Comparison of ENCODE assay signal across 18 mouse cellular contexts in genomic region chr4:100283171-100283880, GRCm38 (mm10).
A peak's percentile ranks its signal among the peaks of the same experiment; 100 is the strongest.
DNase-seq lines count a peak whose midpoint lies in the region; ATAC-seq and TF ChIP-seq lines count a peak whose summit lies in the region.
"Had no signal": no experiment of that assay in that cellular context is flagged by ENCODE, and none has a peak within 500 bp of the region (broad histone marks: within the 10 kb centered on the region; RNA-seq: fewer than 3 reads in every experiment).

No protein-coding gene starts in this region.

- H3K27me3 ChIP-seq in heart, embryonic 12.5 days (replicated peaks), result no peaks in the 10 kb centered on the region
- H3K27me3 ChIP-seq in intestine, embryonic 15.5 days (replicated peaks), result no peaks in the 10 kb centered on the region
- no peaks in the 10 kb centered on the region for H3K27me3 ChIP-seq in intestine, postnatal 0 days (replicated peaks; ENCODE audit: control insufficient read depth, insufficient read depth, low read length)
- H3K27me3 ChIP-seq in lung, embryonic 16.5 days (ENCODE audit: control insufficient read depth, insufficient read depth, low read depth, low read length), result no peaks in the 10 kb centered on the region
- H3K27me3 ChIP-seq: CH12.LX; embryonic facial prominence, embryonic 13.5 days; forebrain, embryonic 15.5 days; hindbrain, embryonic 15.5 days; Patski had no signal

- peak overlapping the region; percentile 59 for H3K27ac ChIP-seq in heart, embryonic 12.5 days (ENCODE audit: poor library complexity, severe bottlenecking)
- H3K27ac ChIP-seq in intestine, embryonic 15.5 days, result no peak overlapping the region
- no peak overlapping the region for H3K27ac ChIP-seq in intestine, postnatal 0 days (ENCODE audit: low read depth, low read length)
- H3K27ac ChIP-seq in lung, embryonic 16.5 days (ENCODE audit: low read length), result no peak overlapping the region
- H3K27ac ChIP-seq: embryonic facial prominence, embryonic 13.5 days; forebrain, embryonic 15.5 days; hindbrain, embryonic 15.5 days had no signal

- no peaks in the 10 kb centered on the region for H3K36me3 ChIP-seq in heart, embryonic 12.5 days
- H3K36me3 ChIP-seq in intestine, embryonic 15.5 days, result no peaks in the 10 kb centered on the region
- no peaks in the 10 kb centered on the region for H3K36me3 ChIP-seq in intestine, postnatal 0 days (ENCODE audit: control insufficient read depth, insufficient read depth)
- no peaks in the 10 kb centered on the region for H3K36me3 ChIP-seq in lung, embryonic 16.5 days (ENCODE audit: control insufficient read depth, insufficient read depth, low read length)
- H3K36me3 ChIP-seq: embryonic facial prominence, embryonic 13.5 days; forebrain, embryonic 15.5 days; hindbrain, embryonic 15.5 days had no signal

- no peak overlapping the region for H3K4me2 ChIP-seq in heart, embryonic 12.5 days
- H3K4me2 ChIP-seq in intestine, embryonic 15.5 days (replicated peaks), result no peak overlapping the region
- no peak overlapping the region for H3K4me2 ChIP-seq in intestine, postnatal 0 days (replicated peaks; ENCODE audit: low read depth)
- H3K4me2 ChIP-seq in lung, embryonic 16.5 days (ENCODE audit: low read depth, low read length), result no peak overlapping the region
- H3K4me2 ChIP-seq: embryonic facial prominence, embryonic 13.5 days; forebrain, embryonic 15.5 days; hindbrain, embryonic 15.5 days had no signal

- no peaks in the 10 kb centered on the region for H3K9me3 ChIP-seq in heart, embryonic 12.5 days (replicated peaks)
- no peaks in the 10 kb centered on the region for H3K9me3 ChIP-seq in intestine, embryonic 15.5 days
- no peaks in the 10 kb centered on the region for H3K9me3 ChIP-seq in intestine, postnatal 0 days (ENCODE audit: control insufficient read depth)
- H3K9me3 ChIP-seq in lung, embryonic 16.5 days (ENCODE audit: control insufficient read depth, low read length), result no peaks in the 10 kb centered on the region
- H3K9me3 ChIP-seq: embryonic facial prominence, embryonic 13.5 days; forebrain, embryonic 15.5 days; hindbrain, embryonic 15.5 days had no signal

- H3K4me3 ChIP-seq in heart, embryonic 12.5 days, result no peak overlapping the region
- H3K4me3 ChIP-seq in intestine, embryonic 15.5 days (replicated peaks), result no peak overlapping the region
- no peak overlapping the region for H3K4me3 ChIP-seq in intestine, postnatal 0 days (ENCODE audit: low read depth, low read length)
- H3K4me3 ChIP-seq in lung, embryonic 16.5 days (ENCODE audit: low read length), result no peak overlapping the region
- H3K4me3 ChIP-seq: embryonic facial prominence, embryonic 13.5 days; forebrain, embryonic 15.5 days; hindbrain, embryonic 15.5 days had no signal

- 77% methylated on average over 8 of the region's 8 CpGs for WGBS in heart, embryonic 12.5 days
- 53% methylated on average over 8 of the region's 8 CpGs for WGBS in intestine, embryonic 15.5 days
- 65% methylated on average over 8 of the region's 8 CpGs for WGBS in intestine, postnatal 0 days
- WGBS in lung, embryonic 16.5 days, result 48% methylated on average over 8 of the region's 8 CpGs

- peaks cover 24% of the 10 kb centered on the region for H3K4me1 ChIP-seq in heart, embryonic 12.5 days (replicated peaks)
- H3K4me1 ChIP-seq in intestine, embryonic 15.5 days (replicated peaks), result 0 out of 2 replicates have a peak, but pooled peaks cover 7% of the 10 kb centered on the region
- no peaks in the 10 kb centered on the region for H3K4me1 ChIP-seq in intestine, postnatal 0 days (replicated peaks; ENCODE audit: control insufficient read depth, insufficient read depth, low read length)
- peaks cover 14% of the 10 kb centered on the region for H3K4me1 ChIP-seq in lung, embryonic 16.5 days (replicated peaks; ENCODE audit: control insufficient read depth, insufficient read depth, low read length)
- H3K4me1 ChIP-seq: forebrain, embryonic 15.5 days; hindbrain, embryonic 15.5 days had no signal

- no peak for DNase-seq in heart, adult 18-20 months
- DNase-seq in lung, postnatal 4 days, result no peak
- no peak for DNase-seq in thymus, postnatal 25 days
- DNase-seq: adrenal gland, postnatal 14 days; cerebellum, adult 11-12 months; cerebellum, adult 9-10 months; cerebellum, postnatal 25 days; gastrocnemius, postnatal 36 days had no signal

- TF ChIP-seq CTCF in intestine, postnatal 0 days (IDR thresholded peaks at IDR 0.05; ENCODE audit: low read depth), result no peak

- ATAC-seq in heart, embryonic 12.5 days (ENCODE audit: insufficient number of reproducible peaks, low FRiP score), result no peak
- ATAC-seq in intestine, embryonic 15.5 days, result peak; percentile 25; the same call in 1 of the 2 replicates
- ATAC-seq in intestine, postnatal 0 days, result no peak
- ATAC-seq in lung, embryonic 16.5 days (ENCODE audit: low read depth), result peak; percentile 65
- ATAC-seq: activated CD4-positive, CD25-positive, alpha-beta regulatory T cell, adult 4 months; forebrain, embryonic 15.5 days; Patski had no signal

- H3K9ac ChIP-seq in heart, embryonic 12.5 days, result no peak overlapping the region
- no peak overlapping the region for H3K9ac ChIP-seq in intestine, embryonic 15.5 days
- H3K9ac ChIP-seq in intestine, postnatal 0 days (ENCODE audit: low read depth, low read length), result no peak overlapping the region
- no peak overlapping the region for H3K9ac ChIP-seq in lung, embryonic 16.5 days (ENCODE audit: low read length)
- H3K9ac ChIP-seq: embryonic facial prominence, embryonic 13.5 days; forebrain, embryonic 15.5 days; hindbrain, embryonic 15.5 days had no signal

Comparison
In these comparisons a context has a peak if more than half of its experiments do, and no peak if none do; other contexts are left out.
1. ATAC-seq: peak in intestine, embryonic 15.5 days (single experiment) and lung, embryonic 16.5 days (single experiment); none in heart, embryonic 12.5 days (single experiment) and intestine, postnatal 0 days (single experiment).